ENCODE assay signal across 9 mouse cellular contexts in the genomic region with DNA sequence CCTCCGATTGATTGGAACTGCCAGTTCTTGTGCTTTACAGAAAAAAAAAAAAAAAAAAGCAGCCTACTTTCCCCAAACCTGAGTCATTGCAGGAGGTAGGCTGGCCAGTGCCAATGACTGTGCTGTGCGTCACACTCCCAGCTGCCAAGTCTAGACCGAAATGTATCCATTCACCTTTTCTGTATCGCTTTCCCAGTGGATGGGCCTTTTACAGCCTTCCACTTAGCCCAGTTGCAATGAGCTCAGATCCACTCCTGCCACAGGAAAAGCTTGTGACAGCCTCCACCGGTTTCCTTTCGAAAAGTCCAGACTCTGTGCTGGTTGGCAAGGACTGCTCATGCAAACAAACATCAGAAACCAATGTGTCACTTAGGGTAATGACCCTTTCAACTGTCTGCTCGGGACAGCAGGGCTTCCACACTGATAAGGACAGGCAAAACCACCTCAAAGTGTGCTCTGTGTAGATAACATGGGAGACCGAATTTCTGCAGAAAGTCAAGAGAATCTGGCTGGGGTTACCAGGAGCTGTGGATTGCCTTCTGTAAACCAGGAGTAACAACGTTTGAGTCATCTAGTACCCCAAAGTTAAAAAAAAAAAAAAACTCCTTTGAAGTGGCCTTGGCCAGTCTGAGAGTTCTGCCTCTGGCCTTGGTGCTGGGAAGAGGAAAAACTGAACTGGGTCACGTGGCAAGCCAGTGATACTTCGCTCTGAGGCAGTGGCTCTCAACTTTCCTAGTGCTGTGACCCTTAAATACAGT. TPM values are rescaled to one million over a fixed set of nuclear protein-coding genes. Genes with fewer than 3 reads are reported as not detected.
DNase-seq lines count a peak whose midpoint lies in the region; ATAC-seq and TF ChIP-seq lines count a peak whose summit lies in the region.
"Had no signal": no experiment of that assay in that cellular context is flagged by ENCODE, and none has a peak within 500 bp of the region (broad histone marks: within the 10 kb centered on the region; RNA-seq: fewer than 3 reads in every experiment).

No protein-coding gene starts in this region.

- TF ChIP-seq CTCF in left cerebral cortex, adult 2 months (IDR thresholded peaks at IDR 0.05): no peak
- no peak for TF ChIP-seq CTCF in spleen, adult 2 months (IDR thresholded peaks at IDR 0.05; ENCODE audit: extremely low read depth, insufficient read depth, insufficient read length, insufficient replicate concordance)

- 45% methylated on average over 11 of the region's 11 CpGs for WGBS in spleen, adult 2 months

- peaks cover 75% of the 10 kb centered on the region for H3K4me1 ChIP-seq in erythroblast, embryonic 14.5 days (ENCODE audit: control insufficient read depth)
- H3K4me1 ChIP-seq in spleen, adult 2 months (ENCODE audit: control insufficient read depth, insufficient read depth, insufficient read length): no peaks in the 10 kb centered on the region
- H3K4me1 ChIP-seq: hindbrain, embryonic 10.5 days had no signal

- peaks cover 64% of the 10 kb centered on the region for H3K36me3 ChIP-seq in erythroblast, embryonic 14.5 days (ENCODE audit: control insufficient read depth)
- H3K36me3 ChIP-seq in spleen, adult 2 months (ENCODE audit: control insufficient read depth, insufficient read depth, low read length): no peaks in the 10 kb centered on the region

- ATAC-seq in monocyte, adult 5-6 weeks (replicated peaks; ENCODE audit: insufficient number of reproducible peaks, low FRiP score, low TSS enrichment, poor library complexity, severe bottlenecking): no peak

- peak overlapping the region; percentile 2; the same call in 1 of the 2 replicates for H3K27ac ChIP-seq in left cerebral cortex, adult 2 months
- H3K27ac ChIP-seq in spleen, adult 2 months (ENCODE audit: insufficient read depth, low read length): peak overlapping the region; percentile 56; the same call in 1 of the 2 replicates
- H3K27ac ChIP-seq: hindbrain, embryonic 10.5 days had no signal

- peaks cover 23% of the 10 kb centered on the region for H3K9me3 ChIP-seq in erythroblast, embryonic 14.5 days (ENCODE audit: control insufficient read depth, low read length)
- H3K9me3 ChIP-seq: hindbrain, embryonic 10.5 days had no signal

- DNase-seq in left cerebral cortex, adult 2 months (ENCODE audit: extremely low spot score in 1 of 2, low spot score in 2 of 2): peak in 1 of 2 experiments; percentile 70
- no peak for DNase-seq in left cerebral cortex, postnatal 10 days (ENCODE audit: extremely low spot score in 1 of 2, low spot score in 2 of 2)
- DNase-seq in R1 (ENCODE audit: low read depth, low spot score): peak; percentile 34
- DNase-seq in spleen, adult 2 months (ENCODE audit: low read depth in 1 of 2, low spot score in 2 of 2): no peak
- DNase-seq in urinary bladder, adult 2 months (ENCODE audit: low spot score): no peak
- DNase-seq in urinary bladder, postnatal 25 days (ENCODE audit: low spot score): no peak

- intact Hi-C loops in left cerebral cortex, adult 2 months (cut with DNase I): no loop called here
- intact Hi-C loops in left cerebral cortex, postnatal 10 days (cut with DNase I): no loop called here

- no peak overlapping the region for H3K4me3 ChIP-seq in left cerebral cortex, adult 2 months
- H3K4me3 ChIP-seq in erythroblast, embryonic 14.5 days (replicated peaks): peak overlapping the region; percentile 61
- H3K4me3 ChIP-seq in spleen, adult 2 months (ENCODE audit: extremely low read depth, insufficient read depth, insufficient read length): no peak overlapping the region
- H3K4me3 ChIP-seq: hindbrain, embryonic 10.5 days had no signal

- H3K27me3 ChIP-seq in erythroblast, embryonic 14.5 days (ENCODE audit: control insufficient read depth): no peaks in the 10 kb centered on the region
- no peaks in the 10 kb centered on the region for H3K27me3 ChIP-seq in spleen, adult 2 months (ENCODE audit: control insufficient read depth, insufficient read depth, low read length)

- no peak for TF ChIP-seq POLR2A in spleen, adult 2 months (IDR thresholded peaks at IDR 0.05; ENCODE audit: low read depth, low read length)

RNA-seq across cellular contexts. Expression of gene Dyrk3, which starts 12.0 kb away (rescaled TPM):
- total RNA-seq in left cerebral cortex, adult 2 months (2021): 10 to 100 TPM; 15.6 to 16.6 TPM
- 10 to 100 TPM in 1 of 2 experiments, 1 to 10 TPM in 1; 9.9 to 11.3 TPM for total RNA-seq in left cerebral cortex, postnatal 10 days (2021)
- polyA plus RNA-seq in erythroblast, embryonic 14.5 days (2012): 3.7 and 5.1 TPM in 2 replicates
- polyA plus RNA-seq in spleen, adult 2 months (2012; rRNA removed): 3.6 and 4.6 TPM in 2 replicates
- total RNA-seq in monocyte, adult 5-6 weeks (2017): 0.67 to 5.1 TPM (median 0.68 TPM) in 3 replicates
- 0.47 and 0.52 TPM in 2 replicates for polyA plus RNA-seq in urinary bladder, adult 2 months (2012; rRNA removed)

RNA-seq across cellular contexts. Expression of gene Eif2d, which starts 26.8 kb away (rescaled TPM):
- 10 to 100 TPM; 38.2 to 42.1 TPM for total RNA-seq in left cerebral cortex, adult 2 months (2021)
- total RNA-seq in left cerebral cortex, postnatal 10 days (2021): 10 to 100 TPM; 37.9 to 39.6 TPM
- polyA plus RNA-seq in erythroblast, embryonic 14.5 days (2012): 2.4 and 2.8 TPM in 2 replicates
- 17.4 and 19.6 TPM in 2 replicates for polyA plus RNA-seq in spleen, adult 2 months (2012; rRNA removed)
- total RNA-seq in monocyte, adult 5-6 weeks (2017): 4.0 to 11.8 TPM (median 9.0 TPM) in 3 replicates
- 39.3 and 45.1 TPM in 2 replicates for polyA plus RNA-seq in urinary bladder, adult 2 months (2012; rRNA removed)

RNA-seq across cellular contexts. Expression of gene Mapkapk2, which starts 28.5 kb away (rescaled TPM):
- 10 to 100 TPM; 31.0 to 32.8 TPM for total RNA-seq in left cerebral cortex, adult 2 months (2021)
- total RNA-seq in left cerebral cortex, postnatal 10 days (2021): 10 to 100 TPM; 26.8 to 31.1 TPM
- 1.3 and 1.5 TPM in 2 replicates for polyA plus RNA-seq in erythroblast, embryonic 14.5 days (2012)
- polyA plus RNA-seq in spleen, adult 2 months (2012; rRNA removed): 55.3 and 72.5 TPM in 2 replicates
- total RNA-seq in monocyte, adult 5-6 weeks (2017): 205 to 262 TPM (median 212 TPM) in 3 replicates
- polyA plus RNA-seq in urinary bladder, adult 2 months (2012; rRNA removed): 77.4 and 86.8 TPM in 2 replicates
